Mouse (Mus musculus): ENCODE results near the gene Zfp512. TPM values are rescaled to one million over a fixed set of nuclear protein-coding genes. Genes with fewer than 3 reads are reported as not detected.
"Not testable (repeated sequence)": the region's sequence is repeated elsewhere in the genome, so short reads cannot be mapped to it uniquely, and the experiment has no call there.

Gene Zfp512
- polyA plus RNA-seq, 1 experiment: 6.7 TPM

DNA sequence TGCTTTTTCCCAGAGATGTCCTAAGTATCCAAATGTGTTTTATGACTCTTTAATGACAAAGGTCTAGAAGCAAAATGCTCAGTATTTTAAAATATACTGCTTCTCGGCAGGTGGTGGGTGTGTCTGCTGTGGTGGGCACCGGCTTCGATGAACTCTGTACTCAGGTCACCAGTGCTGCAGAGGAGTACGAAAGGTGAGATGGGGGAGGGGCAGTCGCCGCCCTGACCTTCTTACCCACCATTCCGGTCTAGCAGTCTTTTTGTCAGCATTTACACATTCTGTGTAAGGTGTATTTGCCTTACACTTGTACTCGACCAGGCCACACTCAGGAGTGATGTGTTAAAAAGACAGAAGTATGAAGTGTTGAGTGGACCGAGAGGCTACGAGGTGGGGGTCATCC, 52.6 kb downstream of the Zfp512 start:
- Histone ChIP-seq H3K4me3 (ENCODE audit: insufficient read depth, low read depth, low read length) (no peak overlapping the region), H3K4me1 (ENCODE audit: control insufficient read depth, insufficient read depth, insufficient read length, low read length) (no peaks in the 10 kb centered on the region), H3K27ac (replicated peaks; ENCODE audit: low read depth, low read length) (no peak overlapping the region)

DNA sequence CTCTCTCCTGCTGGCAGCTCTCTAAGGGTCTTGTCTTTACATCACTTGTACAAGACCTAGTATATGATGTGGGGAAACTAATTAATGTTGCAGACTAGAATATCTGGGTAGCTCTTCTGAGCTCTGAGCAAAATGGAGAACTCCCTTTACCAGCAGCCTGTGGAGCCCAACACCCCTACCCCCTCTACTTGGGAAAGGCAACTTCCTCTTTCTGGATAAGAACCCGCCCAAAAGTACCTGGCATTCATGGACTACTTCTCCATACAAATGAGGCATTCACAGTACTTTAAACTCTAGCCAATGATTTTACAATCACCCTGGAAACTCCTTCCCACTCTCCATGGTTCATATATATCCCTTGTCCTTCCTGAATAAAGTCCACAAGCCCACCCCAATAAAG, 60.2 kb downstream of the Zfp512 start:
- no peak overlapping the region for H3K27ac ChIP-seq (replicated peaks; ENCODE audit: low read depth, low read length)
- H3K4me3 ChIP-seq (ENCODE audit: insufficient read depth, low read depth, low read length): no peak overlapping the region
- H3K4me1 ChIP-seq (ENCODE audit: control insufficient read depth, insufficient read depth, insufficient read length, low read length): no peaks in the 10 kb centered on the region

DNA sequence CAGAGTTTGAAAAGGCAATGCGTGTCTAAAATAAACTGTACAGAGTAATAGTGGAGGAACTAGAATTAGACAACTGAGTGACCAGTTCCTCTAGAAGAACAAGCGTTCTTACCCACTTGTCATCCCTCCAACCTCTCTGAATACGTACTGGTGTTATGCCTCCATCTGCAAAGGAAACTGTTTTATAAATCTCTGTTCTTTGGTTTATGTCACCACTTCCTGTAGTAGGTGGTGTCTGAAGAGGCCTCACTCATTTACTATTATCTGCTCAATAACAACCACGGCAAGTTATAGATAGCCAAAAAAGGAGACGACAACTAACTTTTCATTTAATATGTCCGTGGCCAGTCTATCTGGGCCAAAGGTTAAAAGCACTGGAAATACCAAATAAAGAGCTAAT, 68.3 kb downstream of the Zfp512 start:
- Histone ChIP-seq H3K4me3 (ENCODE audit: insufficient read depth, low read depth, low read length) (no peak overlapping the region), H3K4me1 (ENCODE audit: control insufficient read depth, insufficient read depth, insufficient read length, low read length) (peaks cover 2% of the 10 kb centered on the region), H3K27ac (replicated peaks; ENCODE audit: low read depth, low read length) (no peak overlapping the region)

DNA sequence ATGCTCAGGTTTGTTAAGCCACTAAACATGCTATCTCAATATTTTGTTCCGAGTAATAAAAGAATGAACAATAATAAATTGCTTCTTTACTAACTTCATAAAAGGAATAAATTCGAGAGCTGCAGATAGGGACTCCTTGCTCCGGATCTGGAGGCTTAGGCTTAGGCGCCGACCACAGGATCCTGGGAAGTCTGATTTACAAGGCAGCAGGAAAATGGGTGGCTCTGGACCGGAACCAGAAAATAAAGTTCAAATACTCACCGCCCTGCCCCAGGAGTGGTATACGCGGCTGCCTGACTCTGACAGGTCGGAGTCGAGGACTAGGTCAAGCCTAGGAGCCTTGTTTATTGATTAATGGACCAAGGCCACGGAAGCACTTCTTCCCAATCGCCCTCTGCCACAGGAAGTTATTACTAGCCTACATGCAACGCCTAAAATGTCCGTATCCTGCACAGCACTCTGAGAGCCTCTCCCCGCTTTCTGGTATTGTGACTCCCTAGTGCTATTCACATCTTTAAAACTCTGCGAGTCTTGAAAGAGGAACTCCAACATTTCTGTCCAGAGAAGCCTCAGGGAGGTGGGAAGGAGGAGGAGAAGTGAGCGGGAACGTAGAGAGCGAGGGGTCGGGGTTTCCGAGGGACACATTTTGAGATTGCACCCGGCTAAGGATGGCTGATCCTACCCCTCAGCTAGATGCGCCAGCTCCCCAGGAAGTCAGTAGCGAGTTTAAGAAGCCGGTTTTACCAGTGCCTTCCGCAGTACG, 74.3 kb downstream of the Zfp512 start, which contains the start of gene Slc4a1ap:
Slc4a1ap (plus strand) TSS at position 642 of the 763 bp plus-strand sequence.
- peak within 1 kb of the TSS; percentile 96 for H3K27ac ChIP-seq (replicated peaks; ENCODE audit: low read depth, low read length)
- H3K4me1 ChIP-seq (ENCODE audit: control insufficient read depth, insufficient read depth, insufficient read length, low read length): peaks cover 5% of the 10 kb centered on the region
- H3K4me3 ChIP-seq (ENCODE audit: insufficient read depth, low read depth, low read length): peak within 1 kb of the TSS; percentile 98

DNA sequence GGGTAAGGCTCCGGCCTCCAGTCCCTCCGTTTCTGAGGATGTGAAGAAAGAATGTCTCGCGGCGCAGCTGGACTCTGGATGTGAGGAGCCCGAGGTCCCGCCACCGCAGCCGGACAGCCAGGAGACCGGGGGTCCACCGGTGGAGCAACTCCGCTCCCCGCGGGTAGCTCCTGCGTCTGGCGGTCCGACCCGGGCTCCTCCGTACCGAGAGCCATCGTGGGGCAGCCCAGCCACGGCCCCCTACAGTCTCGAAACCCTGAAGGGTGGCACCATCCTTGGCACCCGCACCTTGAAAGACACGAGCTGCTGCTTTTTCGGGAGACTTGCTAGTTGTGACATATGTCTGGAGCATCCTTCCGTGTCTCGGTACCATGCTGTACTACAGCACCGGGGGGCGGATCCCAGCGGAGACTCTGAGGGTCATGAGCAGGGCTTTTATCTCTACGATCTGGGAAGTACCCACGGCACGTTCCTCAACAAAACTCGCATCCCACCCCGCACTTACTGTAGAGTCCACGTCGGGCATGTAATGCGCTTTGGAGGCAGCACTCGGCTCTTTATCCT, 75.0 kb downstream of the Zfp512 start:
- Histone ChIP-seq H3K4me1 (ENCODE audit: control insufficient read depth, insufficient read depth, insufficient read length, low read length) (peaks cover 5% of the 10 kb centered on the region), H3K4me3 (ENCODE audit: insufficient read depth, low read depth, low read length) (peak overlapping the region; percentile 98), H3K27ac (replicated peaks; ENCODE audit: low read depth, low read length) (no peak overlapping the region)

DNA sequence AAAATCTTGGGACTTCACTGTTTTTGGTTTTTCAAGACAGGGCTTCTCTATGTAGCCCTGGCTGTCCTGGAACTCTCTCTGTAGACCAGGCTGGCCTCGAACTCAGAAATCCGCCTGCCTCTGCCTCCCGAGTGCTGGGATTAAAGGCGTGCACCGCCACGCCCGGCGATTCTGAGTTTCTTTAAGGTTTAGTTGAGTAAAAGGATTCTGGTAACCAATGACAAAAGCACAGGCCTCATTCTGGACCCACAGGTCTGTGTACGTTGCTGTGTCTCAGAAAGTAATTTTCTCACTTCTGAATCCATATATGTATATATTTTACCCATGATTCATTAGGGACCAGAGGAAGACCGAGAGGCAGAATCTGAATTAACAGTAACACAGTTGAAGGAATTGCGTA, 75.5 kb downstream of the Zfp512 start, which contains the start of gene Supt7l:
Supt7l (minus strand) TSS at position 101 of the 400 bp plus-strand sequence.
- not testable (repeated sequence) for H3K4me1 ChIP-seq (ENCODE audit: control insufficient read depth, insufficient read depth, insufficient read length, low read length)
- peak within 1 kb of the TSS; percentile 98 for H3K4me3 ChIP-seq (ENCODE audit: insufficient read depth, low read depth, low read length)
- peak within 1 kb of the TSS; percentile 96 for H3K27ac ChIP-seq (replicated peaks; ENCODE audit: low read depth, low read length)

DNA sequence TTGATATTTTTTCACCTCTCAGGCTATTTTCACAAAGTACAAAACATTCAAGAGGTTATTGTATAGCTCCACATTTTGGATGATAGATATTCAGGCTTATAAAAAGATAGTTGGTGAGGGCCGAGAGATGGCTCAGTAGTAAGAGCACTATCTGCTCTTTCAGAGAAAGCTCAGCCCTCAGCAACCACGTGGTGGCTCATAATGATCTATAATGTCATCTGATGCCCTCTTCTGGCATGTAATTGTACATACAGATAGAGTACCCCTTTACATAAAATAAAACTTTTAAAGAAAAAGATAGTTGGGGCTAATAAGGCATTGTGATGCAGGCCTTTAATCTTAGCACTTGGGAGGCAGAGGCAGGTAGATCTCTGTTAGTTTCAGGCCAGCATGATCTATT, 76.3 kb downstream of the Zfp512 start:
- H3K27ac ChIP-seq (replicated peaks; ENCODE audit: low read depth, low read length): no peak overlapping the region
- peaks cover 5% of the 10 kb centered on the region for H3K4me1 ChIP-seq (ENCODE audit: control insufficient read depth, insufficient read depth, insufficient read length, low read length)
- H3K4me3 ChIP-seq (ENCODE audit: insufficient read depth, low read depth, low read length): no peak overlapping the region

Other genes with a start within 250 kb of the Zfp512 start
- 39.8 and 46.0 TPM in 2 replicates for gene Ppm1g, start 231.7 kb upstream of the Zfp512 start, polyA plus RNA-seq (2012; ENCODE audit: insufficient read depth, insufficient read length, missing spikeins)
- gene Nrbp1, start 211.6 kb upstream of the Zfp512 start, polyA plus RNA-seq (2012; ENCODE audit: insufficient read depth, insufficient read length, missing spikeins): 31.0 and 33.7 TPM in 2 replicates
- not detected in 2 replicates for gene Gm9970, start 211.2 kb upstream of the Zfp512 start, polyA plus RNA-seq (2012; ENCODE audit: insufficient read depth, insufficient read length, missing spikeins)
- gene Krtcap3, start 200.7 kb upstream of the Zfp512 start, polyA plus RNA-seq (2012; ENCODE audit: insufficient read depth, insufficient read length, missing spikeins): 2.0 TPM in 1 of 2 replicates, not detected in the other
- gene Ift172, start 161.3 kb upstream of the Zfp512 start, polyA plus RNA-seq (2012; ENCODE audit: insufficient read depth, insufficient read length, missing spikeins): 28.9 and 34.5 TPM in 2 replicates
- 3.6 and 3.7 TPM in 2 replicates for gene Fndc4, start 156.4 kb upstream of the Zfp512 start, polyA plus RNA-seq (2012; ENCODE audit: insufficient read depth, insufficient read length, missing spikeins)
- gene Gckr, start 155.0 kb upstream of the Zfp512 start, polyA plus RNA-seq (2012; ENCODE audit: insufficient read depth, insufficient read length, missing spikeins): 0.99 TPM in 1 of 2 replicates, not detected in the other
- gene 4930548H24Rik, start 33.3 kb downstream of the Zfp512 start, polyA plus RNA-seq (2012; ENCODE audit: insufficient read depth, insufficient read length, missing spikeins): not detected in 2 replicates
- 13.1 and 18.8 TPM in 2 replicates for gene Gpn1, start 42.3 kb downstream of the Zfp512 start, polyA plus RNA-seq (2012; ENCODE audit: insufficient read depth, insufficient read length, missing spikeins)
- 15.2 and 18.4 TPM in 2 replicates for gene Slc4a1ap, start 74.6 kb downstream of the Zfp512 start, polyA plus RNA-seq (2012; ENCODE audit: insufficient read depth, insufficient read length, missing spikeins)
- gene Supt7l, start 75.4 kb downstream of the Zfp512 start, polyA plus RNA-seq (2012; ENCODE audit: insufficient read depth, insufficient read length, missing spikeins): 11.2 and 11.5 TPM in 2 replicates
- 464 and 474 TPM in 2 replicates for gene Mrpl33, start 144.5 kb downstream of the Zfp512 start, polyA plus RNA-seq (2012; ENCODE audit: insufficient read depth, insufficient read length, missing spikeins)
- 5.5 and 6.1 TPM in 2 replicates for gene Rbks, start 245.2 kb downstream of the Zfp512 start, polyA plus RNA-seq (2012; ENCODE audit: insufficient read depth, insufficient read length, missing spikeins)
- gene Babam2, start 245.3 kb downstream of the Zfp512 start, polyA plus RNA-seq (2012; ENCODE audit: insufficient read depth, insufficient read length, missing spikeins): 70.1 and 71.0 TPM in 2 replicates

All from brown adipose tissue, adult 24 weeks (tissue).